Mouse (Mus musculus) gonadal fat pad, adult 2 months (tissue): ENCODE measurements around the gene Gm45753. TPM values are rescaled to one million over a fixed set of nuclear protein-coding genes. Genes with fewer than 3 reads are reported as not detected.
"Not testable (repeated sequence)": the region's sequence is repeated elsewhere in the genome, so short reads cannot be mapped to it uniquely, and the experiment has no call there.

ENCODE experiments used
- DNase-seq: peaks from one replicate; pipeline ENCODE4 v3.0.0-alpha.2; 2012; ENCODE audit warnings: low read depth
- polyA plus RNA-seq: library from polyadenylated mRNA; depleted of rRNA; stranded (reverse); fragments of >200 nt; gene quantifications from 2 replicates; pipeline ENCODE4 v1.2.3, GENCODE M21; 2012; rRNA removed

Gm45753 gene
- 0.28 and 0.58 TPM in 2 replicates for polyA plus RNA-seq

- DNase-seq = no peak
These were observed at the start of gene Gm45753 for GRCm38 (mm10) chr8:45308366-45308765. Gene Gm45753 (minus strand): TSS chr8:45308466.

DNA sequence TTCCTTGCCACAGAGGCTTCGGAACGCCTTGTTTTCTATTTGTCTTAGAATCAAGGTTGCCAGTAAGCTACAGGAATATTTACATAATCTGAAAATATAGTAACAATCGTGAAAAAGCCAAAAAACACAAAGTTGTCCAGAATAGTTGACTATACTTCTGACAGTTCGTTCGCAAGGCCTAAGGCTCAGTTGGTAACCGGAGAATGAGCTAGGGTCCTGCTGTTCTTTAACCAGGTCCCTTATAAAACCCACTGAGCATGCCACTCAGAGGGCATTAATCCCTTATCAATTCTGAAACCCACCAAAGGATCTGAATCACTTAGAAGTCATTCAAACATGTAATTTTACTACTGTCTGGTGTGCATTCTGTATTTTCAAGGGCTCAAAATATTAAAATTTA, 47.5 kb upstream of the Gm45753 start:
- no peak for DNase-seq

GRCm38 (mm10) chr8:45345031-45345430, 36.8 kb upstream of the Gm45753 start:
- DNase-seq = no peak

DNA sequence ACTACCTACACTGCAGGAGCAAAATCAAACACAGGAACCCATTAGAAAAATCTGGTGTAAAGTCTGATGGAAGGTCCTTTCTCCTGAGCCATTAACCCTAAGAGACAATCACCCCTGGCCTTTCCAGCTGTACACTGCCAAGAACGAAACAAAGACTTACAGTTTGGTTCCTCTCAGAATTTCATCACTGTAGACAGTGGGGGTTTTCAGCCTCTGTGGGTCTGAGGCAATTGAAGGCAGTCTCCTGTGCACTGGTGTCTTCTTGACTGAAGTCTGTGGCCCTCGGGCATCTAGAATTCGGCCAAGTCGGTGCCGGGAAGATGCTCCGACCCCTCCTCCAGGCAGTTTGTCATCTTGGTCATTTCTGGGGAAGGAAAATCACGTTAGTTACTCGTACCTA, 36.0 kb upstream of the Gm45753 start:
- DNase-seq = no peak

DNA sequence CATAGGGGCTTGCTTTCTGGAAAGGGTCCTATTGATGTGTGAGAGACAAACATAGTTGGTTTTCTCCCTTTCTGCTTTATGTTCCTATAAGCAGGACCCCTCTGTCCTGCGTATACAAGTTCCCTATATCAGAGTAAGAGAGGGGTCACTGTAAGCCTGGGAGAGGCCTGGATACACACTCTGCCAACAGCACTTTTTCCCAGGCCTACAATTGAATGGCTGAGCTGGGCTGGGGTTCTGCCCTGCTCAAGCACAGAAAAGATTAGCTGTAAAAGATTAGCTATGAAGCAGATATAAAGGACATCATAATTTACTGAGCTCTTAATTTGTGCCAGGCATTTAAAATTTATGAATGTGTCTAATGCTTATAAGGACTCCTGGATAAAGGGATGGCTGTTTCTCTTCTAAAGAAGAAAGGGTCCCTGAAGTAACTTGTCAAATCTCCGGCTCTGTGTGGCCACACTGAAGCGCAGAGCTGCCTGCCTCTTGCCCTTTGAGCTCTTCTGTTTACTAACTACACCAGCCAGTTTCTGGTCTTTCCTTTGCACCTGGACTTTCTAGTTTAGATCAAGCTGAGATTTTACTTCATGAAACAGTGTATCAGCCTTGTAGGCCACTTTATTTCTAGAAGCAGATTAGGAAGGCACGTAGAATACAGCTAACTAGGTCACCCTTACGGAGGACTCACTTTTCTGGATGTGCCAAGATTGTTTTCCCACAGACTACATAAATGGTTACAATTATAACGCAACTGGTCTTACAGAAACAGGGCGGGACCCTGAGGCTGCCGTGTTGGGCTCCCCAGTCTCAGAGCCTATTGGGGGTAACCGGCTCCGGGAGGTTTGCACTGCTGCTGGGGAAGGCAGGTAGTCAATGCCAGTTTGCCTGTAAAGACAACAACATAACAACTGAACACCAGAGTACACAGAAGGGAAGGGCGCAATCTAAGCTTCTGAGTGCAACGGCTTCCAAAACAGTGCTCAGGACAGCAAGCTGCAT, 33.7 kb upstream of the Gm45753 start:
- no peak for DNase-seq

- DNase-seq = no peak
These were observed 25.2 kb upstream of the Gm45753 start for GRCm38 (mm10) chr8:45333493-45333892.

GRCm38 (mm10) chr8:45332685-45333409, 24.6 kb upstream of the Gm45753 start, which contains the start of gene Cyp4v3:
Gene Cyp4v3 (minus strand): TSS chr8:45333216.
- DNase-seq = no peak

- no peak for DNase-seq
These were observed 22.6 kb upstream of the Gm45753 start for GRCm38 (mm10) chr8:45330856-45331255.

GRCm38 (mm10) chr8:45329206-45329980, 21.1 kb upstream of the Gm45753 start:
- DNase-seq = no peak

DNA sequence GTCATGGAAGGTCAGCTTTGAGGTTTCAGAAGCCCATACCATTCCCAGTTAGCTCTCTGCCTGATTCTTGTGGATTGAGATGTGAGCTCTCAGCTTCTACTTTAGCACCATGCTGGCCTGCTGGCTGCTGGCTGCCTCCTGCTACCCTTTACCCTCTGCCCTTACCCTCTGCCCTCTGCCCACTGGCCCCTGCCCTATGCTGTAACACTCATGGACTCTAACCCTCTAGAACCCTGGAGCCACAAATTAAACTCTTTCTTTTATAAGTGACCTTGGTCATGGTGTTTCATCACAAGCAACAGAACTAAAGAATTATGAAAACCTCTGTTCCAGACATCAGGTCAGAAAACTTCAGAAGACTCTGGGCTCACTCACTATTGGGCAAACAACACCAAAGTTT, 18.8 kb upstream of the Gm45753 start:
- not testable (repeated sequence) for DNase-seq

- no peak for DNase-seq
These were observed 15.9 kb upstream of the Gm45753 start for GRCm38 (mm10) chr8:45324151-45324550.

DNA sequence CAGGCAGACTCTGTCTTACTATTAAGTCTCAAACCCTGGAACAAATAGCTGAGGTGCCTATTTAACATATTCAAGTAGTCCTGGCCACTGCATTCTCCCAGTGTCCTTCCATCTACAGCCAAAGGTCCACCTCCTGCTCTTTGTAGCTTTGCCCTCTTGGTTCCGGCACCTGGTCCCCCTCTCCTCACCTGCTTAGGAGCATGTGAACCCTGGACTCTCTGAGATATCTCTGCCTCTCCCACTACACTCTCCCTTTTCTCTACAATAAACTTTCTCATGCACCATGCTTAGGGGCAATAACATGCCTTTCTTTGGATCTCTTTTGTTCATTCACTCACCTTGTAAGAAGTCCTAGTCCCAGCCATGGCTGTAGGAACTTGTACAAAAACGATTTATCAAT, 13.1 kb upstream of the Gm45753 start:
- no peak for DNase-seq

DNA sequence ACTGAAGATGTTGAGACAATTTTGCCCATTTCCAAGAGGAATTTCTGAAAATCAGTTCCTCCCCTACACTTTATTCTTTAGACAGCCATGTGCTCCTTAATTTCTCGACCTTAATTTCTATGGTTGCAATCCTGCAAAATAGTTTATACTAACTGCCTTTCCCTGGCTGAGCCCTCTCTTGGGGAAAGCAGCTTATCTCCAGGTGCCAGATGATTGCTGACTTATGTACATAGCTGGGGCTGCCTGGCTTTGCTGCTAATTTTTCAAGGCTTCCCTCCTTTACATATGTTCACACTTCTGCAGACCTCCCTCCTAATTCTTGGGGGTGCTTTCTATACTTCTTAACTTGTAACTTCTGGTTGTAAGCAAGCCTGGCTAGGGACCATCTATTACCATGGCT, 12.7 kb upstream of the Gm45753 start:
- no peak for DNase-seq

DNA sequence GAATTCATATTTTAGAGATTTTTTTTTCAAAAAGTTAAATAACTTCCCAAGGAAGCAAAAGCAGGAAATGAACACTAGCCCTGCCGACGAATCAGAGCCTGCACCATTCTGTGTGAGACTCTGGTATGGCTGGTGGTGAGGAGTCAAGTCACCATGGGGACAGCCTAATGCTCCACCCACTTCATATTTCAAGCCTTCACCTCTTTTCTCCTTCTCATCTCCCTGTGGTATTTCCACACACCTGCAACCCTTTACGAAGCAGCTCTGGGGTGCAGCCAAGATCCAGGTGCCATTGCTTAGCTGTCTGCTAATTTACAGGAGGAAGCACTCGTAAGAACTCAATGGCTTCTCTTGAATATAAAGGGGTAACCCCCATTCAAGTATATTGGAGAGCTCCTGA, 2.7 kb upstream of the Gm45753 start:
- no peak for DNase-seq

DNA sequence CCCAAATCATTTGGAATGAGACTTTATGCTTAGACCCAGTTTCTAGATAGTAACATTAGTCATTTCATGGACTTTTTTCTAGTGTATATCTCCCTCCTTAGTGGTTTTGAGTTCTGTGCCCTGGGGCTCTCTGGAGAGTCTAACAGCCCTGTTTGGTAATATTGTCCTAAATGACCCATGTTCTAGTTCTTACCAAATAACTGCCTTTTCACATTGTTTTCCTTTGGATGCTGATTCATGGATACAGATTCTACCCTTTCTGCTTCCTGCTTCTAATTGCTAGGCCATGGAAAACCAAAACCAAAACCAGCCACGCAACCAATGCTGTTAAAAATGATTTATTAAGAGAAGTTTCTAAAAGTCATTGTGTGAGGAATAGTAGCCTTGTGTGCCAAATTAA, 2.8 kb downstream of the Gm45753 start:
- no peak for DNase-seq

GRCm38 (mm10) chr8:45304354-45304753, 3.9 kb downstream of the Gm45753 start:
- no peak for DNase-seq

GRCm38 (mm10) chr8:45302390-45302789, 5.9 kb downstream of the Gm45753 start:
- DNase-seq = no peak

GRCm38 (mm10) chr8:45295276-45295675, 13.0 kb downstream of the Gm45753 start:
- DNase-seq = no peak

- no peak for DNase-seq
These were observed 13.6 kb downstream of the Gm45753 start, which contains the start of gene Klkb1 for GRCm38 (mm10) chr8:45294687-45295086. Gene Klkb1 (minus strand): TSS chr8:45294859.

DNA sequence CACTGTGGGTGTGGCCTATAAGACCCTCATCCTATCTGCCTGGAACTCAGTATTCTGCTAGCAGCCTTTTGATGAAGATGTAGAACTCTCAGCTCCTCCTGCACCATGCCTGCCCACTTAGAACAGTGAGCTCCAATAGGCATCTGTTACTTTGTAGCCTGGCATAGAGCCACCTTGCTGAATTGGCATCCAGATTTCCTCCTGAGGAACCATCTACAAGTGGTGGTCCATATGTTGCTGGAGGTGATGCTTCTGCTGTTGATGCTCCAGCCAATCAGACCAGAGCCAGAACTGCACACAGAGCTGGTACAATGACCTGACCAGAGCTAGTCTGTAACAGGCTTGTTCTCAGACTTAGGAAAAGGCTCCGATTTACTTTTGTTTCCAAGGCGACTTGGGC, 16.5 kb downstream of the Gm45753 start:
- DNase-seq = no peak

DNA sequence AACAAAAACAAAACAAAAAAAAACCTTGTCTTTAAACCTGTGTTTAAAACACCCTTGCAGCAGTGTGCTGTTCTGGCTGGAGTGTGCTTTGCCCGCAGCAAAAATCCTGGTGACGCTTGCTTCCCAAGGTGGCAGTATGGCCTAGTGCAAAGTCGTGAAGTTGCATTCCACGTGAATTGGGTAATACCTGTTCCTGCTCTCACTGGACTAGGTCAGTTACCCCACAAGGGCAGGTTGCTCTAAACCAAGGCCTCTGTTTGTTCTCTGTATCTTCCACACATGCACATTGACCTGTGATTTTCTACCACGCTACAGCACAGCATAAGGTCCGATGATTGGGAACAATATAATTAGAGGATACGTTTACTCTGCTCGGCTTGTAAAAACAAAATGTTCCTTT, 26.6 kb downstream of the Gm45753 start:
- no peak for DNase-seq

GRCm38 (mm10) chr8:45277453-45277852, 30.8 kb downstream of the Gm45753 start:
- no peak for DNase-seq
